Mouse (Mus musculus) adrenal gland, adult 10 weeks (tissue): Measurements from ENCODE around the gene Stard7. TPM values are rescaled to one million over a fixed set of nuclear protein-coding genes. Genes with fewer than 3 reads are reported as not detected.

Experiments used
- polyA plus RNA-seq: library from polyadenylated mRNA; stranded (reverse); fragments of 350-450 nt; fragmentation: Illumina TruSeq; extraction: RNeasy Lipid Tissue Mini Kit (QIAGEN cat#74804); gene quantifications from one replicate; pipeline ENCODE4 v1.2.3, GENCODE M21; 2014; ENCODE audit warnings: low read depth, low replicate concordance

Gene Stard7
- 142 TPM for polyA plus RNA-seq

DNA sequence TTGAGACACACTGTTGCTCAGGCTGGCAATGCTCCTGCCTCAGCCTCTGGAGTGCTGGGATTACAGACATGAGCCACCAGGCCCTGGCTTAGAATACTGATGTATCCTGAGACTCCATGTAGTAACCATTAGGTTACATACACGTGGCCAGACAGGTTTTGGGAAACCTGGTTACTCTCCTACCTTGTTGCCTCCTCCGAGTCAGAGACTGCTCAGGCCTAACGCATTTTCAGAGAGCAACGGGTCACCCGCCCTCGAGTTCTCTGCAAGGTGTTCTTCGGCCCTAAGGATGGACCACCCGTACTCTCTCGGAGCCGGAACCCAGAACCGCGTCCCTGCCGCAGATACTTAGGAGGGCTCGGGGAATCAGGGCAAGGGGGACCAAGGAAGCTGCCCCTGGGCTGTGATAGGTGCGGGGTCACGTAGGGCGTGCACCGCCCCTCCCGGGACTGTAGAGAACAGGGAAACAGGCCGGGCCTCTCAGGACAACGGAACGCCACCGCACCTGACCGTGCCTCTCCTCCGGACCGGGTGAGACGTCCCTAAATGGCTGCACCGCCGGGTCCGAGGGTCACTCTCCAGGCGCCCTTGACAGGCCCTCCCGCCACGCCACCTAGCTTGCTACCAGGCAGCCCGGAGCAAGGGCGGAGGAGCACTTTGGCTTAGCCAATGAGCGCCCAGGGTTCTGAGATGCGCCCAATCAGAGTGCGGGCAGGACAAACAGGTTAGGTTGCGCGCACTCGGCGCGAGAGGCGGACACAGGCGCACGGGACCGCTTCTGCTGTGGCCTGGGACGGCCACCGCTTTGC, at the start of gene Stard7:
Stard7 (plus strand) TSS at position 728 of the 809 bp plus-strand sequence.

GRCm38 (mm10) chr2:127247592-127248333, 22.3 kb upstream of the Stard7 start, which contains the start of the genes Ciao1 and Tmem127:
TSS of gene Ciao1 (minus strand) at chr2:127247816.
TSS of gene Tmem127 (plus strand) at chr2:127247908.

DNA sequence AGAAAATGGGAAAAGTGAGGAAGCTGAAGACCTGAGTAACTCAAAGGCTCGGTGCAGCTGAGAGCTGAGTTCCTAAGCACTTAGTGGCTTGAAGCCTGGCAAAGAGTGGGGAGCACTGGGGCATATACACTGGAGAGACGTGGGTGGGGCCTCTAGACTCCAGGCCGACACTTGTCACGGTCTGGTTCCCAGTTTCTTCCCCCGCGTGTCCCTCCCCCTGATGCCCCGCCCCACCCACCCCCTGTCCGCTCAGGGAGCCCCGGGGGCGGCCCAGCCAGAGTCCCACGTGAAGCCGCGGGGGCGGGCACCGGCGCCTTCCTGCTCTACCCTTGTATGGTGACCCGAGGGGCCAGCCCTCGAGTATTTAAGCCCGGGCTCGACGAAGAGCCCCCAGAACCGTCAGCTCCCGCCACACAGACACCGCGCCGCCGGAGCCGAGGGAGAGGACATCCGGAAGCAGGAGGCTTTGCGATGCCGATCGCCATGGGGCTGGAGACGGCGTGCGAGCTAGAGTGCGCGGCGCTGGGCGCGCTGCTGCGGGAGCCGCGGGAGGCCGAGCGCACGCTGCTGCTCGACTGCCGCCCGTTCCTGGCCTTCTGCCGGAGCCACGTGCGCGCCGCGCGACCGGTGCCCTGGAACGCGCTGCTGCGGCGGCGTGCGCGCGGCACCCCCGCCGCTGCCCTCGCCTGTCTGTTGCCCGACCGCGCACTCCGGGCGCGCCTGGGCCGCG, 65.9 kb downstream of the Stard7 start, which contains the start of gene Dusp2:
Dusp2 (plus strand) TSS at position 393 of the 730 bp plus-strand sequence.

DNA sequence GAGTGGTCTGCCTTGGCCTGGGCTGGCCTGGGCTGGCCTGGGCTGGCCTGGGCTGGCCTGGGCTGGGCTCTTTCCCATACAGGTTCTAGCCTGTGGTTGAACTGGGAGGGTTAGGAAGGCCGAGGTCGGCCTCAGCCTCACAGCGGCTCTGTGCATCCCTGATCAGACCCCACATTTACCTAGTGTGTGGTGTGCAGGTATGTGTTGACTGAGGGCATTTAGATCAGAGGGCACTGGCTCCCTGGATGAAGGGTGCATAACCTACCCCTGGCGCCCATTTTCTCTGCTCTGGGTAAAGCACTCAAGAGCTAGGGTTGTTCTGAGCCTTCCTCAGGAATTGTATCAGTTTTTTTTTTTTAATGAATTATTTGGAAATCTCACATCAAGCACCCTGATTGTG, 68.4 kb downstream of the Stard7 start, which contains the start of gene Astl:
Astl (plus strand) TSS at position 224 of the 400 bp plus-strand sequence.

Other genes with a start within 250 kb of the Stard7 start
- 21.2 TPM for gene Blvra, start 199.6 kb upstream of the Stard7 start, polyA plus RNA-seq
- 3.8 TPM for gene Ncaph, start 136.3 kb upstream of the Stard7 start, polyA plus RNA-seq
- 1.8 TPM for gene Itpripl1, start 126.8 kb upstream of the Stard7 start, polyA plus RNA-seq
- gene 1810024B03Rik, start 61.9 kb upstream of the Stard7 start, polyA plus RNA-seq = 1.6 TPM
- 41.5 TPM for gene Snrnp200, start 61.8 kb upstream of the Stard7 start, polyA plus RNA-seq
- 40.0 TPM for gene Ciao1, start 22.4 kb upstream of the Stard7 start, polyA plus RNA-seq
- 58.0 TPM for gene Tmem127, start 22.3 kb upstream of the Stard7 start, polyA plus RNA-seq
- gene Dusp2, start 65.9 kb downstream of the Stard7 start, polyA plus RNA-seq = not detected
- not detected for gene Astl, start 68.4 kb downstream of the Stard7 start, polyA plus RNA-seq
- 0.23 TPM for gene Adra2b, start 93.0 kb downstream of the Stard7 start, polyA plus RNA-seq
- not detected for gene Gpat2, start 155.0 kb downstream of the Stard7 start, polyA plus RNA-seq
- 23.4 TPM for gene Fahd2a, start 174.3 kb downstream of the Stard7 start, polyA plus RNA-seq